Mouse (Mus musculus): ENCODE data around the gene Msantd3.
A peak's percentile ranks its signal among the peaks of the same experiment; 100 is the strongest.

Gene Msantd3

DNA sequence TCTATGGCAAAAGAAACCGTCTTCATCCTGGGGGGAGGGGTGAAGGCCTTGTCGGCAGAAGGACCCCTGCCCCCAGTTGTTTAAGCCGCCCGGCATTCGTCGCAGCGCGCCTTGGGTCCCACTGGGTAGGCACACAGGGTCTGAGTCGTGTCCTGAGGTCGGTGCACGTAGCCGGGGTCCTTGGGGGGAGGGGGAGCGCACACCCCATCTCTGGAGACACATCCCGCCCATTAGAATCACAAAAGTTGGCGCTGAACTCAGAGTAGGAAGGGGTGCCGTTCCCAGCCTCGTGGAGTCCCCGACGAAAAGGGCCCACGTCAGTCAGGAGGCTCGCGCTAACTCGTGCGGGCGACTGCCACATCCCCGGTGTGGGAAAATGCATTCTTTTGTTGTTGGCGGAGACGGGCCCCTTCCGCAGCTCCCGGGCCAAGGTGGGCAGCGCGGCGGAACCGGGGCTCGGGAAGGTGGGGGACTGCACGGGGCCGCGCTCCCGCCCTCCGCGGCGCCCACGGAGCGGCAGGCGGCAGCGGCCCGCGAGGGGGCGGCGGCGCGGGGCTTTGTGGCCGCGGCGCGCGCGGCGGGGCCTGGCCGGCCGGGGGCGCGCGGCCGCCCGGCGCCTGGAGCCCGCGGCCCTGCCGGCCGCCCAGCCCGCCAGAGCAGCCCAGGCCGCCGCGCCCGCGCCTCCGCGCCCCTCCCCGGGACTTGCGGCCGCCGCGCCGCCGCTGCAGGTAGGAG is at the start of gene Msantd3:
Gene Msantd3, plus strand, starts transcription at position 95 of the 735 bp plus-strand sequence.
- DNase-seq (ENCODE audit: low spot score): peak; percentile 50

DNA sequence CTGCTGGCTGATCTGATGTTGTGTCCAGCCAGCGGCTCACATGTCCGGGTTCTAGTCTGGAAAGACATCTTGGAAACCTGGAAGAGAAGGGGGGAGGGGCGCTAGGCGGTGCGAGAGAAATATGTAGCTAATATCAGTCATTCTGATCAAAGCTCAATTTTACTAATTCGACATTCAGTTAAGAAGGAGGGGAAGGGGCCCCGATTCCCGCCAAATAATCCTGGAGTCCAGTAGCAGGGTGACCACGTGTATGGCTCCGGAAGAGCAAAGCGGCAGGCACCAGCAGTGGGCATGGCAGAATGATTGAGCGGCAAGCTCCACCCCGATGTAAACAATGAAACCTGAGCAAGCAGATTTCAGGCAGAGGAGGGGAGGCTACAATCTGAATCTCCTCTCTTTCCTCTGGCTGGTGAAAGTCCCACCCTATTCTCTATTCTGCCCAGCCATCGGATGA is 48.4 kb upstream of the Msantd3 start:
- no peak for DNase-seq (ENCODE audit: low spot score)

DNA sequence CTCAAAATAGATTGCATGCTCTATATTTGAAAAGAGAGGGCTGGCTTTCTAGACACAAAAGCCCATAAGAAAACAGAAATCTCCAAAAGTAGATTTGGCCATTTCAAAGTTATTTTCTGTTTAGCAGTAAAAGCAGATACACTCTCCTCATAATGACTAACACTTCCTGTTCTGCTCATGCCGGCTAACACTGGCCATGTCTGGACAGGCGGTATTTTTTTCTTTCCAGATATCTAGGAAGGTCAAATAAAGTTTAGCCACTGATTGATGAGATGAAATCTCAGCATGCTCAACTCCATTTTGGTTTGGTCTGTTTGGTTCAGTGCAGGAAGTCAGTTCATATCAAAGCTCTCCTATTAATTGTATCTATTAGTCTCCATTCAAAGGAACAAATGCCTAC is 47.2 kb upstream of the Msantd3 start:
- no peak for DNase-seq (ENCODE audit: low spot score)

DNA sequence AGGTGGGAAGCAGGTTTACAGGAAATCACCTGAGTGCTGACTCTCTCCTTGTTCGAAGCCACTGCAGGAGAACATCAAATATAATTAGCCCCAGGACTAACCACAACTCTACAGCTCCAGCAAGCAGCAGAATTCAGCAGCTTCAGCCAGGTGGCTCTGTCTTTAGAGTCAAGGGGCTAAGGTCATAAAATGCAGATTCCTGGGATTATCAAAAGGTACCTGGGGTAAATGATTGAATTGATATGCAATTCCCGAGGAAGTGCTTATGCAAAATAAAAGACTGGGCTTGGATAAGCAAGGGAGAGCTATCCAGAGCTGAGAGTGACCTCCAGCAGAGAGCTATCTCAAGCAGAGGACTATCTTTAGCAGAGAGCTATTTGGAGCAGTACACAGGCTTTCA is 28.9 kb upstream of the Msantd3 start:
- DNase-seq (ENCODE audit: low spot score): no peak

DNA sequence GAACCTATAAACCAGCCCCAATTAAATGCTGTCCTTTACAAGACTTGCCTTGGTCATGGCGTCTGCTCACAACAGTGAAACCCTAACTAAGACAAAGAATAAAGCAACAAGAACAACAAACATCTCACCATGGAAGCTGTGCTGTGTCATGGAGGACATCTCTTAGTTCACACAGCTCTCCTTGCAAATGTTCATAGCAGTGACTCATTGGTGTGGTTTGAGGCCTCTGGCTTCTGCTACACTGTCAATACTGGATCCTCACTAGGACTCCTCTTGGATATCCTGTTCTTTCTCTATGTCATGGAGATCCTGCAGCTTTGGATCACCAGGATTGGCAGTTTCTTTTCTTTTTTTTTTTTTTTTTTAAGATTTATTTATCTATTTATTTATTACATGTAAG is 10.2 kb upstream of the Msantd3 start:
- no peak for DNase-seq (ENCODE audit: low spot score)

DNA sequence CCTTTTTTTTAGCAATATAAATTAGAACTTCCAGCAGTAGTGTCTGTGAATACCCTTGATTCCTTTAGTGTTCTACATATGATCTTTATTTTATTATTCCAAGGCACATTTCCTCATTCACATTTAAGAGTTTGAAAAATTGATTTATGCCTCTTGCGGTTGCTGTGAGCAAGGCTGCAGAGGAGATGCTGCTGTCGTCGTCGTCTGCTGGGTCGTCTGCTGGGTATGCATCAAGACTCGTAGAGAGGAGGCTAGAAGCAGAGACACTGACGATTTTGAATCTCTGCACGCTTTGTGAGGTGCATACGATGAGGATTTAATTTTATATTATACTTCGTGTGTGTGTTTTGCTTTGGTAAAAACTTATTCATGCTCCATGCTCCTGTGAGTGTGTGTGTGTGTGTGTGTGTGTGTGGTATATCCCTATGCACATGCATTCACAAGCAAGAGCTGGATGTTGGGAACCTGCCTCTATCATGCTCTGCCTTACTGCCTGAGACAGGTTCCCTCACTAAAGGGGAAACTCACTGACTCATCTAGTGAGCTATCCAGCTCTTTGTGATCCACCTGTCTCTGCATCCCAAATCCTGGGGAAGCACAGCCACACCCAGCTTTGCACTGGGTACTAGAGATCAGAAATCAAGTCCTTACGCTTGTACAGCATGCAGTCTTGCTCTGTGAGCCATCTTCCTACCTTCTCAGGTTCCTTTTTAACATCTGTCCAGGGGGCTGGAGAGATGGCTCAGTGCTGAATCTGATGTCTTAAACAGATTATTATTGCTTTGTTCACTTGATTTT is 7.7 kb upstream of the Msantd3 start:
- no peak for DNase-seq (ENCODE audit: low spot score)

DNA sequence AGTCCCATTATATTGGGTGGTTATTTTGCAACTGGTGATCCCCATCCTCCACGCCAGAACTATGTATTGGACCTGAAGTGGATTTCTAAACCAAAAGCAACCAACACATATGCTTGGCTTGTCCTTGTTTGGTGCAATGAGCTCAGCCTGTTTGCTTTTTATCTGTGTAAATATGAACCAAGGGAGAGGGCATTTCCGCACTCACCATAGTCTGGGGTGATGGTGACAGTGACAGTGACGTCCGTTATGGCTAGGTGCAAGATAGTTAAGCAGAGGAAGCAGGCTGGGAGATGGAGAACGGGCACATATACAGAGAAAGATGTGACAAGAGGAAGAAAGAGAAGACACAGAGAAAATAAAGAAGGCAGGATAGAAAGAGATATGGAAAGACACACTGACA is 3.5 kb upstream of the Msantd3 start:
- no peak for DNase-seq (ENCODE audit: low spot score)

DNA sequence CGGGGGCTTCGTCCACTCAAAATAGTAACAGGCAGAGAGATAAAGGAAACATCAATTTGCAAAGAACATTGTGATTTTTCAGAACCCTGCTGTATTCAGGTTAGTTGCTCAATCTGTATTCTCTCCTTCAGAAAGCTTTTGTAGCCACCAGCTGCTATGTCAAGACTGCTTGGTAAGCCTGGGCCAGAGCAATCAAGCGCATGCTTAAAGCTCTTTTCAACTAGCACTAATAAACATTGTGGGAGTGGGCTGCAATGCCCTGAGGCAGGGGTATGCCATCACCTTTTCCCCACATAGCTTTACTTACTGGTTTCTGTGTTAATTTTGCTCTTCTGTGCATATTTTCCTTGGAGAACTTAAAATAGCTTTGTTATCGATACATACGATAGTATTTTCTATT is 2.7 kb upstream of the Msantd3 start:
- no peak for DNase-seq (ENCODE audit: low spot score)

DNA sequence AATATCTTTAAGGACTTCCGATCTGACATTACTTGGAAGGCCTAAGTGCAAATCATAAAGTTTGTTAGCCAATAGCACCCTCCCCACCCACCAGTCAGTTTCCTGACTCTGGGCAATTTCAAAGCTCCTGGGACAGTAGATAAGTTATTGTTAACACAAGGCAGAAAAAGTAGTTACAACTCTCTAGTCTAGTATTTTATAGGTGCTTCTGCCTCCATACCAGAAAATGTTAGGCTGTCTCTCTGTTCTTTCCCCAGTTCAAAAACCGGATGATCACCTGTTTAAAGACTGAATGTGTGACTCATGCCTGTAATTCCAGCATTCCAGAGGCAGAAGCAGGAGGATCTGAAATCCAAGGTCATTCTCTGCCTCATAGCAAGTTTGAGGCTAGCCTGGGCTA is 1.2 kb upstream of the Msantd3 start:
- DNase-seq (ENCODE audit: low spot score): no peak

DNA sequence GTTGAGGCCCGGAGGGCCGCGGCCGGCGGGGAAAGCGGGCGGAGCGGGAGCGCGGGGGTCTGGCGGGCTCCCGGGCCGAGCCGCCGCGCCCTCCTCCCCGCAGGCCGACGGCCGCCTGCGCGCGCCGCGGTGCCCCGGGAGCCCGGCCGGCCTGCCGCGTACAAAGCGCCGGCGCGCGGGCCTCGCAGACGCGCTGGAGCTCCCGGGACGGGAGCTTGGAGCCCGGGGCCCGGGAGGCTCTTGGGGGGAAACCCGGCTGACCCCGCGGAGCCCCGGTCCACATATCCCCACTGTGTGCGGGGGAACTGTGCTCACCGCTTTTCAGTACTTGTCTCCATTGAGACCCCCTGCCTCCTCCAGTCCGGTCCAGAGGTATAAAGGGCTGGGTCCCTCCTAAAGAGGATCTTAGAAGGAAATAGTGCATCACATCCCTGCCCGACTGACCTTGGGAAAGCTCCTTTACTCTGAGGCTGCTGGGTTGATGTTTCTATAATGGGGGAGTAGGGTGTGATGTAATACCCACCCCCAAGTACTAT is 909 bp downstream of the Msantd3 start:
- no peak for DNase-seq (ENCODE audit: low spot score)

DNA sequence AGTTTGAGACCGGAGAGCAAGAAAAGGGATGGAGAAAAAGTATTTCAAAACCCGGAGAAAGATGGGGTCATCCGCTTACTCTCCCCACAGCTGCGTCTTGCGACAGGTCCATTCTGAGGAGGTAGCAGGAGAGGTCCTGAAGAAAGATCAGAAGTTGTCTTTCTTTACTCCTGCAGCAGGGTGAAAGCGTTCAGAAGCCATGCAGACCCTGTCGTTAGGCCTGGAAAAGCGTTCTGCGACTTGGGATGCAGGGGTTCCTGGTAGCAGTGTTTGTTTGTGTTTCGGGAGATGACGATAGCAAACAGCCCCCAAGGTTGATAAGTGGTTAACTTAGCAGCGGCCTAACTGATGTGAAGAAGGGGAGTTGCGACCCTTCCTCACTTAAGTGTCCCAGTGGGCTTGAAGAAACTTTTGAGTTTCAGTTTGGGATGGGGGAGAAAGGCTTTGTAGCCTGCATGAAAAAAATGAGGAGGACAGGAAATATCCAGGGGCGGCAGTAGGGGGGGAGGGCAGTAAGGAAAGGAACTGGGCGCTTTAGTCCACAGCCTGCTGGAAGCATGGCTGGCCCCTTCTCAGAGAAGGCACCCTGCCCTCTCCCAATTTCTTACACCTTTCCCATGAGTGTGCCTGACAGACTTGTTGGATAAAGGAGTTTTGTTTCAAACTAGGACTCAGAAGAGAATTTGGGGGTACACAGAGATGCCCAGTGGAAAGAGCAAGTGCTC is 2.0 kb downstream of the Msantd3 start:
- DNase-seq (ENCODE audit: low spot score): no peak

DNA sequence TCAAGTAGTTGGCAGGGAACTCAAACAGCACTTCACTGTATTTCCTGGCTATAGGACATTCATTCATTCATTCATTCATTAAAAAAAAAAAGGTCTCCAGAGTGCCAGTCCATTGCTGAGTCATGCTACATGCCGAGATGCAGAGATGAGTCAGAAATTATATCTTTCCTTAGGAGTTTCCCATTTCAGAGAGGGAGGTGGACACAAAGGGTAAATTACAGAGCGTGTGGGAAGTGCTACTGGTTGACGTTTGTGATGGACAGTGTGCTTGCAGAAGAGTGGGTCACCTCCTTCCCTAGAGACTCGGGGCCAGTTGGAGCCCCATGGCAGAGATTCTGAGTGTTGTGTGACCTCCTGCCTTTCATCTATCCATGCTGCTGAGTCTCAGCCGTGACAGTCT is 2.6 kb downstream of the Msantd3 start:
- DNase-seq (ENCODE audit: low spot score): no peak

DNA sequence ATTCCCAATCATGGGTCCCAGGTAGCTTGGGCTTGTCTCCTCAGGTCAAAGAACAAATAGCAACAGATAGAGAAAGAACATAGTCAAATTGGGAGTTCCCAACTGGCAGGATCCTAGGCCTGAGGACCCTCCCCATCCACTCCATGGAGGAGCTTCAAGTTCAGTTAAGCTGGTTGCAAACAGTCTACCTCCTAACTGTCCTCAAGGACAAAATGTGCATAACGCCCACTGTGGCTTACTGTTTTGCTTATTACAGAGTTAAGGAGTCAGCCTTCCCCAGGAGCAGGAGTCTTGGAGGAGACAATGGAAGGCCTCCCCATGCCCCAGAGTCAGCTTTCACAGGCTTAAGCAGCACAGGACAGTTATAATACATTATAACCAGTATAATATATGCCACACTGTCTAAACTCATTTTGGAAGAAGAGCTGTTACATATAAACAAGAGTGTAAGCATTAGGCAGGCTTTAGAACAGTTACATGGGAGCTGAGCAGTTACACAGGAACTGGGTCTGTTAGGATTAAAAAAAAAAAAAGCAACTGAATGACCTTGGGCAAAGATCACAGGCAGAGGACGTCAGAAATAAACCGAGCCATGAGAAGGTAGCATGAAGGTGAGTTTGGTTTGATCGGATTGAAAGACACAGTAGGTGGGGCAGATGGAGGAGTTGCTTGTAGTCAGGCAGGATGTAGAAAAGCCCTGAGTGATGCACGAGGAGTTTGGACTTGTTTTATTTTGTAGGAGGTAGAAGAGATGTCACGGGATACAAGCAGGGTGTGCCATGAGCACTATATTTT is 3.5 kb downstream of the Msantd3 start:
- no peak for DNase-seq (ENCODE audit: low spot score)

DNA sequence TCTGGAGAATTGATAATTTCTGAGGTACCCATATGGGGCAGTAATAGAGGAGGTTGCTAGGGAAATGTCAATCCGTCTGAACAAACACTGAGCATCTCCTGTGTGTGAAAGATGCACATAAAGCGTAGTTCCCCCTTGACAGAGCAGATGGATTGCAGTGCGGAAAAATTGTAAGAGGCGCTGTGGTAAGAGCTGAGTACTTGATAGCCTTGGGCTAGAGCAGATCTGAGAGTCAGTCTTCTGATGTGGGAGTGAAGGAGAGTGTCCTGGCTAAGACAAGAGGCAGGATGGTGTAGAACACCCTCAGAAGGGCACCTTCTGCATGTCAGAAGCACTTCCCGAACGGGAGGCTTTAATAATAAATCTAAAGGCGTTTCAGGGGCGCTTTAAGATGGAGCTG is 4.4 kb downstream of the Msantd3 start:
- no peak for DNase-seq (ENCODE audit: low spot score)

DNA sequence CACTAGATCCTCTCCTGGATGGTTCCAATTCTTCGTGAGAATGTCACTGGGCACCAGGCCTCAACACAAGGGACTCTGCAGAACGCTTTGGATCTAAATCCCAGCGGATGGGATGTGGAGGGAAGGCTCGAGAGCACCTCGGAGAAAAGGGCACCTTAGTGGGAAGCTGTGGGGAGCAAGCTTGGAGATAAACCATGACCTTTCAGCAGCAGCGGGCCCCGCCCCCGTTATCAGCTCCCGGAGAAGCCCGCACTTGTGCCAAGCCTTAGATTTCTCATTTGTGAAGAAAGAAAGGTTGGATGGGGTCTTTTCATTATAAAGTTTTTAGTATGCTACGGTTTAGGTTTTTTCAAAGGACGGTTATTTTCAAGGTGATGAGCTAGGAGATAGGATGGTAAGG is 6.2 kb downstream of the Msantd3 start:
- DNase-seq (ENCODE audit: low spot score): no peak

DNA sequence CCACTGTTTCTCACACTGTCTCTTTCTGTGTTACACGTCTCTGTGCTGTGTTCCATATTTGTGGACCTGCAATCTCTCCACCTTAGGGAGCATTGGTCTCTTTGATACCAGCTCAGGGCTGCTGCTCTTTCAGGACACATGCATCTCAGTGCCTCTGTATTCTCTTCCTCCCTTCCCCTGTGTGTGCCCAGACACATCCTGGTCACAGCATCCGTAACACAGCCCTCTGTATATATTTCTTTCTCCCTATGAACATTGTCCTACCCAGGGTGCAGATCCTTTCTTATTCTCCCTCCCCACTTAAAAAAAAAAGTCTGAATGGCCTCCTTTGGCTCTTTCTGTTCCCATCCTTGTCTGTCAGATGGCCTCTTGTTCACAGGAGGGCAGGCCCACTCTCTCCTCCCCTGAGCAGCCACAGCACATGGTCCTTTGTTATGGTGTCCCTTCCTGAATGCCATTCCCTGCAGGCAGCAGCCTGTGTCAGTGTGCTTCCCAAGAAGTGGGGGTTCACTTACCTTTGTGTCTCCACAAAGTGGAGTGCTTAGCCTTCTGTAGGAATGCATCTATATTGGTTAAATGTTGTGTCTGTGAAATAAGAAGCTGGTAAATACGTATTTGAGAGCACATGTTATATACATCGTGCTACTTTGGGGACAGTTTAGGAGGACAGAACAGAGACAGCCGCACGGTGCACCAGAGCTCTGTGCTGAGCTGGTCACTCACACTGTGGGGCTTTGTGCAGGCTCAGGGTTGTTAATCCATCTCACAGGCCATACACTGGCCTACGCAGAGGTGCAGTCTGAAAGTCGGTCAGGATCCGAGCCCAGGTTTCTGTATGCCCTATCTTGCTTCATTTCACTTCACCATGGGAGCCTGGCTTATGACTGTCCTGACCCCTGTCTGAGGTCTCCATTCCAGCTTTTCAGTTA is 7.1 kb downstream of the Msantd3 start:
- no peak for DNase-seq (ENCODE audit: low spot score)

DNA sequence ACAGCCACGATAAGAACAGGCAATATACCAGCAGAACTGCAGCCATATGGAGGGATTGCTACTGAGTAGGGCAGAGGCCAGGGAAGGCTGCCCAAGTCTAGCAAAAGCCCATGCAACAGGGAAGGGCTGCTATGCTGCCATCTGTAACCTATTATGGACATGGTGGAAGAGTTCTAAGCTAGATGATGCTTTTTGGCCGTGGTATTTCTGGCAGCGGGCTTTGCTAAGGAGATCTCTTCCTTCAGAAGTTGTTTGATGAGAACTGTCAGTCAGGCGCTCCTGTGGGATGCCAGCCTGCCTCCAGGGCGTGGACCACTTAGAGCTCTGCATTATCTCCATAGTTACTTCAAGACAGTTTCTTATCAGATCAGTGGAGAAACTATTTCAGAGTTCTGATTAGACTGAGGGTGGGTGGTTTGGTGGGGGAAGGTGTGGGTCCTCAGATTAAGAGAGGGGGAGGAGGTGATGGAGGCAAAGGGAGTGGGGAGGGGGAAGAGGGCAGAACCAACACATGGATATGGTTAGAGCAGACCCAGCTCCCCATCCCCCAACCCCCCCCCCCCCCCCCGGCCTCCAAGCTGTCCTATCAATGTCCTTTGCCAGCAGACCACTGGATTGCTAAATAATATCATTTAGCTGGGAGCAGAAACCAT is 8.8 kb downstream of the Msantd3 start:
- no peak for DNase-seq (ENCODE audit: low spot score)

DNA sequence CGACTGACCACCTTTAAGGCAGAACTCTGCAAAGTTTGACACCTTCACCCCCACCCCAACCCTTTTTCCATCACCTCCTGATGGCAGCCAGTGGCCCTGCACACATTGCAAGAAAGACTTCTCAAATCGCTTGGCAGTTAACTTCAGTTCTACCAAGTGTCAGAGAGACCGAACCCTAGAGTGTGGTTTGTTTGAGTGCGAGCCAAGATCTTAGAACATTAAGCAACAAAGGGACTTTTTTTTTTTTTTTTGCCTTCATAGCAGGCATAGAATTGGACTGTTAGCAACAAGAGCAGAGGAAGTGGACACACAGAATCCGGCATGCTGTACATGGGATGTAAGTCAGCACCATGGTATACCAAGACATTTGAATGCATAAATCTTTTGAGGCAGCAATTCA is 9.9 kb downstream of the Msantd3 start:
- DNase-seq (ENCODE audit: low spot score): no peak

DNA sequence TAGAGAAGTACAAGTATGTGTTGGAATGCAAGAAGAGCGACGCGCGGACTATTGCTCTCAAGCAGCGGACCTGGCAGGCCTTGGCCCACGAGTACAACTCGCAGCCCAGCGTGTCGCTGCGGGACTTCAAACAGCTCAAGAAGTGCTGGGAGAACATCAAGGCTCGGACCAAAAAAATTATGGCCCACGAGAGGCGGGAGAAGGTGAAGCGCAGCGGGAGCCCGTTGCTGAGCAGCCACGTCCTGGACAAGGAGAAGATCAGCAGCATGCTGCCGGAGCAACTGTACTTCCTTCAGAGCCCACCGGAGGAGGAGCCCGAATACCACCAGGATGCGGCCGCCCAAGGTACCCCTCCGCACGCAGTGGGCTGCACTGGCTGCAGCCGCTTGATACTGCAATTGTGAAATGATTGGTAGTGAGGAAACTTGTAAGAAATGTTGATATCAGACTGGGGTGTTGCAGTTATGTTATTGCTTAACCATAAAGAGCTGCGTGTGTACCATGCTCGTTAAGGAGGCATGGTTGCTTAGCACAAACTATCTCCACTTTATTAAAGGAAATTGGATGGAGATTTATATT is 12.8 kb downstream of the Msantd3 start:
- DNase-seq (ENCODE audit: low spot score): no peak

DNA sequence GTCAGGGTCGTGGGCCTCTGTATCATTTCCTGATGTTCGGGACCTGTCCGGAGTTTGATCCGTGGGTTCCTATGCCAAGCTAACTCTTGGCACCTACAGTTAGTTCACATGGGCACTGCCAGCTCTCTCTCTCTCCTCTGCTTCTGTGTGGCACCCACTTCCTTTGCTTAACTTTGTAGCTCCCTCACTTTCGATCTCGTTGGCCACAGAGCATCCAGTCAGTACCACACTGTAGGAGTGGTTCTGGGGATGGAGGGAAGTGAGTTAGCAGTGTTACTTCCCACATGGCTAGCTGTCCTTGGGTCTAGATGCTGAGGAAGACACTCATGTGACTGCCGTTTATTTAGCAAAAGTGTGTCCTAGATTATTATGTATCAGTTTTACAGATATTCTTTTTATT is 14.4 kb downstream of the Msantd3 start:
- DNase-seq (ENCODE audit: low spot score): no peak
